Mouse (Mus musculus): ENCODE results near the gene Gjd3. TPM values are rescaled to one million over a fixed set of nuclear protein-coding genes. Genes with fewer than 3 reads are reported as not detected.
A peak's percentile ranks its signal among the peaks of the same experiment; 100 is the strongest.

Gene Gjd3
- polyA plus RNA-seq (2012; rRNA removed) = 3.4 and 3.5 TPM in 2 replicates

GRCm38 (mm10) chr11:98982773-98983133 lies at the start of gene Gjd3:
Gene Gjd3, minus strand, starts transcription at chr11:98983016.
- TF ChIP-seq POLR2A (IDR thresholded peaks at IDR 0.05; ENCODE audit: extremely low read depth, insufficient read depth, low read length) = no peak; the same call in 1 of the 2 replicates
- Histone ChIP-seq H3K4me3 (ENCODE audit: insufficient read depth, low read length) (peak within 1 kb of the TSS; percentile 51), H3K27ac (ENCODE audit: insufficient read depth, low read length) (peak within 1 kb of the TSS; percentile 91), H3K4me1 (ENCODE audit: control insufficient read depth, insufficient read depth, low read length) (peaks cover 2% of the 10 kb centered on the region; the same call in 1 of the 2 replicates)

- Histone ChIP-seq H3K4me1 (ENCODE audit: control insufficient read depth, insufficient read depth, low read length) (no peaks in the 10 kb centered on the region), H3K4me3 (ENCODE audit: insufficient read depth, low read length) (no peak overlapping the region), H3K27ac (ENCODE audit: insufficient read depth, low read length) (no peak overlapping the region)
- TF ChIP-seq POLR2A (IDR thresholded peaks at IDR 0.05; ENCODE audit: extremely low read depth, insufficient read depth, low read length) (no peak), CTCF (IDR thresholded peaks at IDR 0.05; ENCODE audit: extremely low read depth, insufficient read depth, low read length) (no peak)
Observed at GRCm38 (mm10) chr11:99026899-99027440, 44.2 kb upstream of the Gjd3 start.

- H3K4me1 ChIP-seq (ENCODE audit: control insufficient read depth, insufficient read depth, low read length) = no peaks in the 10 kb centered on the region
- H3K27ac ChIP-seq (ENCODE audit: insufficient read depth, low read length) = no peak overlapping the region
- H3K4me3 ChIP-seq (ENCODE audit: insufficient read depth, low read length) = no peak overlapping the region
- no peak for TF ChIP-seq CTCF (IDR thresholded peaks at IDR 0.05; ENCODE audit: extremely low read depth, insufficient read depth, low read length)
- TF ChIP-seq POLR2A (IDR thresholded peaks at IDR 0.05; ENCODE audit: extremely low read depth, insufficient read depth, low read length) = no peak
Observed at GRCm38 (mm10) chr11:99025878-99026277, 43.1 kb upstream of the Gjd3 start.

GRCm38 (mm10) chr11:99024468-99025134 lies 41.8 kb upstream of the Gjd3 start:
- no peak for TF ChIP-seq POLR2A (IDR thresholded peaks at IDR 0.05; ENCODE audit: extremely low read depth, insufficient read depth, low read length)
- peak overlapping the region; percentile 51 for H3K4me3 ChIP-seq (ENCODE audit: insufficient read depth, low read length)
- no peaks in the 10 kb centered on the region for H3K4me1 ChIP-seq (ENCODE audit: control insufficient read depth, insufficient read depth, low read length)
- H3K27ac ChIP-seq (ENCODE audit: insufficient read depth, low read length) = no peak overlapping the region

- no peak for TF ChIP-seq CTCF (IDR thresholded peaks at IDR 0.05; ENCODE audit: extremely low read depth, insufficient read depth, low read length)
- 0 out of 2 replicates have a peak, but pooled peaks have one; percentile 23 for TF ChIP-seq POLR2A (IDR thresholded peaks at IDR 0.05; ENCODE audit: extremely low read depth, insufficient read depth, low read length)
- no peak within 1 kb of the TSS for H3K27ac ChIP-seq (ENCODE audit: insufficient read depth, low read length)
- H3K4me3 ChIP-seq (ENCODE audit: insufficient read depth, low read length) = peak within 1 kb of the TSS; percentile 51
- H3K4me1 ChIP-seq (ENCODE audit: control insufficient read depth, insufficient read depth, low read length) = no peaks in the 10 kb centered on the region
Observed at GRCm38 (mm10) chr11:99023500-99024467, 41.0 kb upstream of the Gjd3 start, which contains the start of gene Top2a. Gene Top2a, minus strand, starts transcription at chr11:99024189.

GRCm38 (mm10) chr11:99023094-99023493 lies 40.3 kb upstream of the Gjd3 start:
- no peak overlapping the region for H3K4me3 ChIP-seq (ENCODE audit: insufficient read depth, low read length)
- H3K27ac ChIP-seq (ENCODE audit: insufficient read depth, low read length) = no peak overlapping the region
- no peaks in the 10 kb centered on the region for H3K4me1 ChIP-seq (ENCODE audit: control insufficient read depth, insufficient read depth, low read length)
- TF ChIP-seq POLR2A (IDR thresholded peaks at IDR 0.05; ENCODE audit: extremely low read depth, insufficient read depth, low read length) (no peak), CTCF (IDR thresholded peaks at IDR 0.05; ENCODE audit: extremely low read depth, insufficient read depth, low read length) (no peak)

GRCm38 (mm10) chr11:99022384-99022933 lies 39.6 kb upstream of the Gjd3 start:
- Histone ChIP-seq H3K4me1 (ENCODE audit: control insufficient read depth, insufficient read depth, low read length) (no peaks in the 10 kb centered on the region), H3K27ac (ENCODE audit: insufficient read depth, low read length) (no peak overlapping the region), H3K4me3 (ENCODE audit: insufficient read depth, low read length) (no peak overlapping the region)
- TF ChIP-seq CTCF (IDR thresholded peaks at IDR 0.05; ENCODE audit: extremely low read depth, insufficient read depth, low read length) = no peak
- no peak for TF ChIP-seq POLR2A (IDR thresholded peaks at IDR 0.05; ENCODE audit: extremely low read depth, insufficient read depth, low read length)

- TF ChIP-seq POLR2A (IDR thresholded peaks at IDR 0.05; ENCODE audit: extremely low read depth, insufficient read depth, low read length) (no peak), CTCF (IDR thresholded peaks at IDR 0.05; ENCODE audit: extremely low read depth, insufficient read depth, low read length) (no peak)
- H3K4me3 ChIP-seq (ENCODE audit: insufficient read depth, low read length) = no peak overlapping the region
- H3K4me1 ChIP-seq (ENCODE audit: control insufficient read depth, insufficient read depth, low read length) = no peaks in the 10 kb centered on the region
- no peak overlapping the region for H3K27ac ChIP-seq (ENCODE audit: insufficient read depth, low read length)
Observed at GRCm38 (mm10) chr11:99019844-99020243, 37.0 kb upstream of the Gjd3 start.

GRCm38 (mm10) chr11:99013856-99014255 lies 31.0 kb upstream of the Gjd3 start:
- no peaks in the 10 kb centered on the region for H3K4me1 ChIP-seq (ENCODE audit: control insufficient read depth, insufficient read depth, low read length)
- H3K4me3 ChIP-seq (ENCODE audit: insufficient read depth, low read length) = no peak overlapping the region
- TF ChIP-seq POLR2A (IDR thresholded peaks at IDR 0.05; ENCODE audit: extremely low read depth, insufficient read depth, low read length) (no peak), CTCF (IDR thresholded peaks at IDR 0.05; ENCODE audit: extremely low read depth, insufficient read depth, low read length) (no peak)
- no peak overlapping the region for H3K27ac ChIP-seq (ENCODE audit: insufficient read depth, low read length)

All from cortical plate, adult 2 months (tissue).